In the genomic region with DNA sequence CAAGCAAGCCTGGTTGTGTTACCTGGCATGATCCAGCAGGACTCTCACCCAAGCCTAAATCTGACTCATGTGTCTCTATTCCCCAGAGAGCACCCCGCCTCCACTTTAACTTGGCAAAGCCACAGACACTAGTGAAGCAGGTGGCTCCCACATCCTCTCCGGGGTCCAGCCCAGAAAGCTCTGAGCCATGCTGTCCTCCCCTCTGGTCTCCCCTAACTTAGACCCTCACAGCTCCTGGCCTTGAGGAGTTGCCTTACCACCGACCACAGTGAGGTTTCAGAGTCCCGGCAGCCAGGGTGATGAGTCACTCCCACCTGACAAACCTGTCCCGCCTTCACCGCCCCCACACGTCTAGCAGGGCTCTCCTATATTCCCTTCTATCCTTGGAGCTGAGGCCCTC, we compare ENCODE assay signal across 10 mouse cellular contexts. TPM values are rescaled to one million over a fixed set of nuclear protein-coding genes. Genes with fewer than 3 reads are reported as not detected.
DNase-seq lines count a peak whose midpoint lies in the region; ATAC-seq and TF ChIP-seq lines count a peak whose summit lies in the region.
"Had no signal": no experiment of that assay in that cellular context is flagged by ENCODE, and none has a peak within 500 bp of the region (broad histone marks: within the 10 kb centered on the region; RNA-seq: fewer than 3 reads in every experiment).

No protein-coding gene starts in this region.

- peak overlapping the region; percentile 19 for H3K4me2 ChIP-seq in heart, embryonic 15.5 days

- no peak for ATAC-seq in cerebellum, adult (ENCODE audit: insufficient number of reproducible peaks, low FRiP score, low TSS enrichment)
- no peak for ATAC-seq in heart, embryonic 15.5 days (replicated peaks; ENCODE audit: insufficient number of reproducible peaks, insufficient read depth, low FRiP score, low read depth)

- no peak overlapping the region for H3K4me3 ChIP-seq in thymus, adult 2 months (ENCODE audit: control insufficient read depth, insufficient read depth, low read length)
- H3K4me3 ChIP-seq in heart, embryonic 15.5 days: peak overlapping the region; percentile 6; the same call in 1 of the 2 replicates

- no peak for TF ChIP-seq POLR2A in thymus, adult 2 months (IDR thresholded peaks at IDR 0.05; ENCODE audit: control insufficient read depth, extremely low read depth, insufficient read depth, low read length, poor library complexity)

- H3K9ac ChIP-seq in heart, embryonic 15.5 days: no peak overlapping the region
- H3K9ac ChIP-seq: liver, embryonic 14.5 days had no signal

- H3K9me3 ChIP-seq in heart, embryonic 15.5 days (replicated peaks): no peaks in the 10 kb centered on the region

- no peaks in the 10 kb centered on the region for H3K27me3 ChIP-seq in thymus, adult 2 months (ENCODE audit: control insufficient read depth, insufficient read depth, low read length)
- no peaks in the 10 kb centered on the region for H3K27me3 ChIP-seq in heart, embryonic 15.5 days

- no peak overlapping the region for H3K27ac ChIP-seq in thymus, adult 2 months (ENCODE audit: control insufficient read depth, insufficient read depth, low read length)
- H3K27ac ChIP-seq in heart, embryonic 15.5 days: no peak overlapping the region
- H3K27ac ChIP-seq: liver, embryonic 14.5 days had no signal

- H3K4me1 ChIP-seq in thymus, adult 2 months (replicated peaks; ENCODE audit: control insufficient read depth, insufficient read depth, low read length): peaks cover 71% of the 10 kb centered on the region
- H3K4me1 ChIP-seq in heart, embryonic 15.5 days (replicated peaks): peaks cover 81% of the 10 kb centered on the region

- DNase-seq in cerebellum, adult 9-10 months: peak; percentile 76
- DNase-seq in thymus, postnatal 14 days: peak; percentile 47
- DNase-seq in thymus, adult 2 months: no peak
- DNase-seq in urinary bladder, postnatal 36 days (ENCODE audit: low spot score in 2 of 2): peak; percentile 59 to 61
- DNase-seq in liver: no peak
- DNase-seq in kidney, adult 18-20 months: no peak
- DNase-seq: spleen, adult 18-20 months had no signal

- no peak for TF ChIP-seq CTCF in thymus, adult 2 months (IDR thresholded peaks at IDR 0.05; ENCODE audit: borderline replicate concordance, control insufficient read depth, extremely low read depth, insufficient read depth, low read length, poor library complexity)

- 7% methylated on average over 7 of the region's 7 CpGs for WGBS in thymus, adult 2 months
- WGBS in heart, embryonic 15.5 days: 46% methylated on average over 7 of the region's 7 CpGs

- H3K36me3 ChIP-seq in thymus, adult 2 months (ENCODE audit: control insufficient read depth, insufficient read depth, low read length): no peaks in the 10 kb centered on the region
- no peaks in the 10 kb centered on the region for H3K36me3 ChIP-seq in heart, embryonic 15.5 days

RNA-seq across cellular contexts. Expression of a gene that starts 3.8 kb away (rescaled TPM):
- polyA plus RNA-seq in thymus, adult 2 months (2012; rRNA removed): 220 and 221 TPM in 2 replicates
- 117 and 140 TPM in 2 replicates for polyA plus RNA-seq in heart, embryonic 15.5 days (2015; fragmentation: Nextera tagmentation; extraction: Ambion mirVana)

RNA-seq across cellular contexts. Expression of a gene that starts 20.9 kb away (rescaled TPM):
- 22.3 and 23.6 TPM in 2 replicates for polyA plus RNA-seq in thymus, adult 2 months (2012; rRNA removed)
- polyA plus RNA-seq in heart, embryonic 15.5 days (2015; fragmentation: Nextera tagmentation; extraction: Ambion mirVana): 48.3 and 63.1 TPM in 2 replicates

RNA-seq across cellular contexts. Expression of a gene that starts 21.8 kb away (rescaled TPM):
- polyA plus RNA-seq in thymus, adult 2 months (2012; rRNA removed): 7.8 and 9.5 TPM in 2 replicates
- polyA plus RNA-seq in heart, embryonic 15.5 days (2015; fragmentation: Nextera tagmentation; extraction: Ambion mirVana): 86.3 and 119 TPM in 2 replicates

RNA-seq across cellular contexts. Expression of a gene that starts 37.8 kb away (rescaled TPM):
- 7.7 and 8.6 TPM in 2 replicates for polyA plus RNA-seq in thymus, adult 2 months (2012; rRNA removed)
- 5.3 and 7.7 TPM in 2 replicates for polyA plus RNA-seq in heart, embryonic 15.5 days (2015; fragmentation: Nextera tagmentation; extraction: Ambion mirVana)

RNA-seq across cellular contexts. Expression of a gene that starts 47.9 kb away (rescaled TPM):
- 129 and 136 TPM in 2 replicates for polyA plus RNA-seq in thymus, adult 2 months (2012; rRNA removed)
- polyA plus RNA-seq in heart, embryonic 15.5 days (2015; fragmentation: Nextera tagmentation; extraction: Ambion mirVana): 90.2 and 104 TPM in 2 replicates

Comparison
In these comparisons a context has a peak if more than half of its experiments do, and no peak if none do; other contexts are left out.
1. DNase-seq: peak in cerebellum, adult 9-10 months (single experiment), thymus, postnatal 14 days (single experiment) and urinary bladder, postnatal 36 days (2 of 2); none in thymus, adult 2 months (single experiment), liver (single experiment) and kidney, adult 18-20 months (single experiment).